Mouse (Mus musculus): ENCODE results near the gene Sgsm2. TPM values are rescaled to one million over a fixed set of nuclear protein-coding genes. Genes with fewer than 3 reads are reported as not detected.
"Not testable (repeated sequence)": the region's sequence is repeated elsewhere in the genome, so short reads cannot be mapped to it uniquely, and the experiment has no call there.

The Sgsm2 gene
- total RNA-seq, 4 experiments from 2014 or later: 79.3 to 105 (median 92.2) TPM

DNA sequence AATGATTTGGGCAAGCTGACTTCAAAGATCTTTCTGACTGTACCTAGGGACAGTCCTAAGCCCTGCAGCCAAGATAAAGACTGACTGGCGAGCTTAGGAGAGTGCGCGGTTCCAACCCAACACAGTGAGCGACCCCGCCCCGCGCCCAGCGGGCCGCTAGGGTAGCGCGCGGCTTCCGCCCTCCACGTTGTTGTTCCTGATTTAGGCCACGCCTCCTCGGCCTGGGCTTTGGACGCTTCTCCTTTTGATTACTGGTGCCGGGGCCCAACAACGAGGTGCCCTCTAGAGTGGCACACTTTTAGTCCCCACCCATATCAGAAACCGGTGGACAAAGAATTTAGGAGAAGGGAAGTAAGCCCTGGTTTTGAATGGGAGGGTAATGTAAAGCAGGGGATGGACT is 67.0 kb downstream of the Sgsm2 start:
- peak in 1 of 2 experiments; percentile 67 for DNase-seq (ENCODE audit: low spot score in 2 of 2)

DNA sequence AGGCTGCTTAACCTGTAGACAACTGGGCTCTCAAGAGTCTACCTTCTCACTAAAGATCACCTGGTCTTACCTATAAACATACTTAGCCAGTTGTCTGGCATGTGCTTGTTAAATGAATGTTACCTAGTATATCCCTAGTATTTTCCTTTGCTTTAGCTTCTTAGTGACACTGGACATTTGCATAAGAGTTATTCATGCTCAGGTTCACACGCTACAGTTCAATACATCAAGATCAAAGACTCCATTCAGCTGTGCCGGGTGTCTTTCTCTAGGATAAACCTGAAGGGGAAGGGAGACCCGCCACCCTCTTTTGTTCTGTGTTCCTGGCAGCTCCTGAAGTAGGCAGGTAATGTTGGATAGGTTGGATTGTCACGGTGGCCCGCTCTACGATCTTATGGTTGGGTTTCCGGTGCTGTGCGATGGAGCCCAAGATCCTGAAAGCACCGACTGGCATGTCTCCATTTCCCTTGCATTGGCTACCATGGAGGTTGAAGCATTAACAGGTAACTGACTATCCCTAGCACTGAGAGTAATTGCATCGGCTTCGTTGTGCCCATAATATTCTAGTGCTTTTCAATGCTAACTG is 67.8 kb downstream of the Sgsm2 start:
- DNase-seq (ENCODE audit: low spot score in 2 of 2): no peak

DNA sequence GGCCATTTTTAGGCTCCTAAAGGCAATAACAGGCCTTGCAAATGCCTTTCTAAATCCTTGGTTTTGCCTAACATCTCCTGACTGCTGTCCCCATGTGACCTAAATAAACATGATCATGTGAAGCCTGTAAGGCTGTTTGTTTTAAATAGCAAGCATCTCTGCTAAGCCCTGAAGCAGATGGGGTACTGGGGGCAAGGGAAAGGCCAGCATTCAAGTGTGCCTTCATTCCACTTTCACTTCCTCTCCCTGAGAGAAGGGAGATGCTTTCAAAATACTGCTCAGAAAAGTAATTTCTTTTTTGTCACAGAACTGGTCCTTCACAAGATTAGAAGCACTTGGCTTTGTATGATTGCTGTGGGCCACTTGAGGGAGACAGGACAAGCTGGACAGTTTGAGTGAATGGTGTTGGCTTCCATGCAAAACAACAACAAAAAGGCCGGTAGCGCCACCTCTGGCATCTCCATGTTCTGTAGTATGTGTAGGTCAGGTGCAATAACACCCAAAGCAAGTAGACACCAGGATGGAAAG is 68.4 kb downstream of the Sgsm2 start:
- DNase-seq (ENCODE audit: low spot score in 2 of 2): no peak

DNA sequence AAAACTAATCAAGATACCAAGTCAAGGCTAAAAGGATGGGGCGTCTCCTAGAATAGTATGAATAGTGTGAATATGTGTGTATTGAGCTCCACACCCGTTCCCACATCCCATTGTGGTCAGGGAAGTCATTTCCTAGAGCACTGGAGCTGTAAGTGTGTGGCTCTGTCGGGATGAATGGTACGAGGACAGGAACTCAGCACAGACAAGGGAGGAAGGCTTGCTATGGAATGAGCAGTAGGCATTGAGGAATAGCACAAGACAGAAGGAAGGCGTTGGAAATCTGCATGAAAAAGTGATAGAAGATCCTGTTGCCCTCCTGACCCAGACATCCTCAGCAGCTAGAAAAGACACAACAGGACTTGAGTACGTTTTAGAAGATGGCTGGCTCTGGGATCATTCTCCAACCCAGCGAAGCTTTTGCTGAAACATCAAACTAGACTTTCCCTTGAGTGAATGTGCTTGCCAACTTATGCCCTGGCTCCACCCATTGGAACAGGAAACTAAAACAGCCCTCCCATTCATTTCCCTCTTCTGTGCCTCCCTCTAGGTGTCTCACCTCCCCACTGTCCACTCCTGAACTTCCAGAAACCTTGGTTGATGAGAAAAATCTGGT is 69.0 kb downstream of the Sgsm2 start:
- no peak for DNase-seq (ENCODE audit: low spot score in 2 of 2)

DNA sequence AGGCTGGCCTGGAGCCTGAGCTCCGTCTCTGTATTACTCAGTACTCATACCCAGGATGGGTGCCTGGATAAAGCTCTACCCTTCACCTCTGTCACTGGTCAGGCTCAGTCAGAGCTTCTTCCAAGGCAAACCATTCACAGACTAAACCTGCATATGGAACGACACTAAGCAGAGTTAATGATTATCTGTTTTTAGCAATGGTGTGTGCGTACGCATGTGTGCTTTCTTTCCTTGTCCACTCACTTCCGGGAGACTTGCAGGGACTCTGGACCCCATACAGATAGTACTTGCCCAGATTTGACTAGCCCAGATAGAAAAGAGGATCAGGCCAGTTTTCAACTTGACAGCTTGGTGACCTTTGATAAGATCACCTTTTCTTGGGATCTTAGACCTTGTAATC is 70.2 kb downstream of the Sgsm2 start:
- no peak for DNase-seq (ENCODE audit: low spot score in 2 of 2)

DNA sequence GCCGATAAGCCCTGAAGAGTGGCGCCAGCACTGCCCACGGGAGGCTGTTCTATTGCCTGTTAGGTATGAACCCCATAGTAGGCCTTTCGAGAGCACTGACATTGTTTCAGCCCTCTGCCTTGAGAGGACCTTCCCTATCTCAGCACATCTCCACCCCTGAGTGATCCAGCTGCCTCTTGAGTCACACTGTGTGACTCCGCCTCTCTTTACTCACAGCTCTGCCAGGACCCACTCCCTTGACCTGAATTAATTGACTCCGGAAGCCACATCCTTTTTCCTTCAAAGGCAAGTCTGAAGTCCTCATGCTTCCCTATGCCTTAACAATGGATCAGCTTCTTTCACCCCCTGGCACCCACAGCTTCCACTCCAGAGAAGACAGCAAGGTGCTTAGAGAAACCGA is 70.7 kb downstream of the Sgsm2 start:
- no peak for DNase-seq (ENCODE audit: low spot score in 2 of 2)

DNA sequence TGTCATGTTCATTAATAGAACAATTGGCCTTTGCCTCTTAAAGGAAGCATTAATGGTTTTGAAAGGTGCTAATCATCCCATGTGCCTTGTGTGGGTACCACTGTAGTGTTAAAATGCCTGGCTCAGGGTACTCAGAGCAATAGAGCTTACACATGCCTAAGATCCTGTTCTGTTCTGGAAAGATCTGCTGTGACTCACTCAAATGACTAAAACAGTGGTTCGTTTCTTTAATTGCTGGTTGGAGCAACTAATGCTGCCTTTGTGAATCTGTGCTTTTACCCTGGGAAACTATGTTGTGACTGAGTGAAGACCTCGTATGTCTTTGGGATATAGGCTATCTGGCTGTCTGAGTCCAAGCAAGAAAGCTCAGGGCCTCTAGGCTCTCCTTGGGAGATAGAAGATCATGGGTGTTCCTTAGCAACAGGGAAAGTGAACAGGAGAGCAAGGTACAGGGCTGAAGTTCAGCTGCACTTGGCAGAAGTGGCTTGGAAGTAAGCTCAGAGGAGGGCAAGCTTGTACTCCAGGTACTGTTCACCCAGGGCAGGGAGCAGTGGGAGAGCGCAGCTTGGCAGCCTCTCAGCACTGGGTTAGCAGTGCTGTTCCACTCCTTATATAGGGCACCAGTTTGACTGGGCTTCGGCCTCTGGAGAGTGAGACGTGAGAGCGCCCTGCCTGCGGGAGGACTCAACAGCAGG is 74.0 kb downstream of the Sgsm2 start:
- DNase-seq (ENCODE audit: low spot score in 2 of 2): no peak

DNA sequence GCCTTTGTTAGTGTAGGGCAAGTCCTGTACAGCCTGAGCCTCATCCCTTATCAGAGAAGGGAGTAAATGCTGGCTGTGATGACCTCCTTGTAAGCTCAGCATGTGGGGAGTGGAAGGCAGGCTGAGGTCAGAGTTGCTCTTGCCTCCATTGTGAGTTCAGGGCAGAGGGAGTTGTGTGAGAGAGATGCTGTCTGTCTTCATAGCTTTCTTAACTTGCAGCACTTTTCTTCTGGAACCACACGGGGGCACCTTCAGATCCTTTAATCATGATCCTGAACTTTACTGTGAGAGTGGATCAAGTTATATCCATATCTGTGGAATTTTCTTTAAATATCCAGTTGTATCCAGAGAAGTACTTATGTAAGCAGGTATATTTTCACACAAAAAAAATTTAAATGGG is 75.4 kb downstream of the Sgsm2 start:
- peak in 1 of 2 experiments; percentile 23 for DNase-seq (ENCODE audit: low spot score in 2 of 2)

DNA sequence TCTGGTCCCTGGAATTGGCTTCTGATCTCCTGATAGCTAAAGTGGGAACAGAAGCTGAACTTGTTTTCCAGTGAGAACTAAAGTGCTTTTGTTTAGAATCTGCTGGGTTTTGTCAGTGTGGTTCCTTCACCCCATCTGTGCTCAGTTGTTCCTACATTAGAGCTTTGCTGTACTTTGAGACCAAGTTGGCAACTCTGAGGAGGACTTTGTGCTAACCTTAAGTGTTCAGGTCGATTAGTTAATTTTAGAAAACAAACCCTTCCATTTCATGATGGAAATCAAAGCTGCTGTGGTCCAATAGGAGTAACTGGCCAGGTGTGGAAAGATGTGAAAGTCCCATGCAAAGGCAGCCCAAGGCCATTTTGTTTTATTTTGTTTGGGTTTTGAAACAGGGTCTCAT is 75.9 kb downstream of the Sgsm2 start:
- no peak for DNase-seq (ENCODE audit: low spot score in 2 of 2)

DNA sequence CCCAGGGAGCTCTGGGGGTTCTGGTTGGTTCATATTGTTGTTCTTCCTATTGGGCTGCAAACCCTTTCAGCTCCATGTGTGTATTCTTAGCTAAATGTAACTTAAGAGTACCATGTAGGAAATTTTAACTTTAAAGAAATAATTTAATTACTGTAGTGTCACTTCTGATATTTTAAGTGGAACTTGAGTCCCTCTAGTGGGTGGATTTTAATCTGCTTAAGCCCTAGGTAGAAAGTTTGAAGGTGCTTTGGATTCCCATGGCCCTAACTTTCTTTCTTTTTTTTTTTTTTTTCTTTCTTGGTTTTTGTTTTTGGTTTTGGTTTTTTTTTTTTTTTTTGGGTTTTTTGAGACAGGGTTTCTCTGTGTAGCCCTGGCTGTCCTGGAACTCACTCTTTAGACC is 81.1 kb downstream of the Sgsm2 start:
- DNase-seq (ENCODE audit: low spot score in 2 of 2): no peak

DNA sequence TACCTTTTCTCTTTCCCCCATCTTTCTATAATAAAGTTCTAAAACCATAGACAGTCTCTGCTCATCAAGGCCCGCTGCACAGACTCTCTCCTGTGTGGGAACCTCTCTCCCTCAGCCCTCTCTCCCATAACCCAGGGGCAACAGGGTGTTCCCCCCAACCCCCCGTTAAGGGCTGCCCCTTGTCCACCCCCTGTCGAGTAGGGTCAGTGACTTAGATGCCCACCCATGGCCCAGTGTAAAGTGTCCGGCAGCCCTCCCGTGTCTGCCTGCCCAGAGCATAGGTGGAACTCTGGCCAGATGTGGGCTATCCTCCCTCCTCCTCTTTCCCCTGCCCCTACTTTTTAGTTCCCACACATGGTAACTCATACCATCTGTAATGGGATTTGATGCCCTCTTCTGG is 85.3 kb downstream of the Sgsm2 start:
- no peak for DNase-seq (ENCODE audit: low spot score in 2 of 2)

DNA sequence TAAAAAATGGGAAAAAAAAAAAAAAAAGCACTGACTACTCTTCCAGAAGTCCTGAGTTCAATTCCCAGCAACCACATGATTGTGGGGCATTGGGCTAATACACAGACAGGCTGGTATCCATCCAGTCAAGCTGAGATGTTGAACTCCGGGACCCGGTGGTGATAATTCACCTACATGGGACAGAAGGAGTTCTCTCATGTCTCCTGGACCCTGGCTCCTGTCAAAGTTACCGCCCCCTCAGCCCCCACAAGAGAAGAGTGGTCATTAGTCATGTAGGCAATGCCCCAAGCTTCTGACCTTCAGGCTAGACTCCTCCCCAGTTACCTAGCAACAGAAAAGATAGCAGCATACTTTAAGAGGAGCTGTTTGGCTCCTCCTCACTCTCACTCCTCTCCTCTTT is 85.8 kb downstream of the Sgsm2 start:
- DNase-seq (ENCODE audit: low spot score in 2 of 2): not testable (repeated sequence)

DNA sequence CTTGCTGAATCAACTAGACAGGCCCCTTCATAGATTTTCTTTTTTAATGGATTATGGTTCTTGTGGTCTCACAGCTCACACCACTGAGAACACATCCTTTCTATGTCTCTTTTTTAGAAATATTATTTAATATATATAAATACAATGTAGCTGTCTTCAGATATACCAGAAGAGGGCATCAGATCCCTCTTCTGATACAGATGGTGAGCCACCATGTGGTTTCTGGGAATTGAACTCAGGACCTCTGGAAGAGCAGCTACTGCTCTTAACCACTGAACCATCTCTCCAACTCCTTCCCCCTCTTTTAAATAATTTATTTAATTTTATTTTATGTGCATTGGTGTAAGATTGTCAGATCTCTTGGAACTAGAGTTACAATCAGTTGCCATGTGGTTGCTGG is 86.7 kb downstream of the Sgsm2 start:
- DNase-seq (ENCODE audit: low spot score in 2 of 2): no peak

DNA sequence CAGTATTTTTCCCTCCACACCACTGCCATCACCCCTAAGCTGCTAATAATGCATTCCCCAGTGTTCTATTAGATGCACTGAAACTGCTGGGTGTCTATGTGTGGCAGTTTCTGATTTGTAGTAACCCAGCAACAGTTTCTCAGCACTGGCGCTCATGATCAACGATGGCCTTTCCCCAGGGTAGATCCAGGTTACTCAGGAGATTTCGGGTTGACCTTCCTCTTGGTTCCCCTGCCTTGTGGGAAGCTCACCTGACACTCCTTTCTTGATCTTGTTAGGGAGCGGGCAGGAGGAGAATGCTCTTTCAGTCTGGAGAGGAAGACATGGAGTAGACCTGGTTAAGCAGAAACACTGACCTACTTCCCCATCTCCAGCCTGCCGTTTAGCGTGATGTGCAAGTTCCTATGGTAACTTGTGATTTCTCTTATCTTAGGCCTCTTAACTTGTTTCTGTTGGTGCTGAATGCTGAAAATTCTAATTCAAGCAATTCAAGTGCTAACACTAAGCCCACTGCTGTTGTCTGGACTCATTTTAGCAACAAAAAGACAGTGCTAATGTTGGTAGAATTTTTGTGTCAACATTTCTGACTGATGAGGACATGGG is 88.5 kb downstream of the Sgsm2 start:
- no peak for DNase-seq (ENCODE audit: low spot score in 2 of 2)

DNA sequence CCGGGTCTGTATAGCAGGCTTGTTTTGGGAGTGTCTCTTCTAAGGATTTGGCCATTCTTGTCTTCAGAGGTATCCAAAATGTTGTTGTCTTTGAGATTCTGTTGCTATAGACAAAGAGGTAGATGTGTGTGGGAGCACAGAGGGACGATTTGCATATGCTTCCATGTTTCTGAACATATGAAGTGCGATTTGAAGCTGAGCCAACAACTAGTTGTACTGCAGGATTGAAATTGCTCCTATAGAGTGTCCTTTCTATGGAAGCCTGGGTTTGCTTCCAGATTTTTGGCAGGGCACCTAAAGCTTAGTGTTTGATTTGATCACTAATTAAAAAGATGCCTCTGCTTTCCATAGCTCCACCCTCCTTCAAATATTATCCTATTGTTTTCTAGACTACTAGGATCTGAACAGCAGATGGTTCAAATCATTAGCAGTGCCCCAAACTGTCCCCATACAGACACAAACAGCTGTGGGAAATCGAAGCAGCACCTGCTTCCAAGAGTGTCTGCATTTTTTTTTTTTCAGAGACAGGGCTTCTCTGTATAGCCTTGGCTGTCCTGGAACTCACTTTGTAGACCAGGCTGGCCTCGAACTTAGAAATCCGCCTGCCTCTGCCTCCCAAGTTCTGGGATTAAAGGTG is 89.5 kb downstream of the Sgsm2 start:
- DNase-seq (ENCODE audit: low spot score in 2 of 2): no peak

DNA sequence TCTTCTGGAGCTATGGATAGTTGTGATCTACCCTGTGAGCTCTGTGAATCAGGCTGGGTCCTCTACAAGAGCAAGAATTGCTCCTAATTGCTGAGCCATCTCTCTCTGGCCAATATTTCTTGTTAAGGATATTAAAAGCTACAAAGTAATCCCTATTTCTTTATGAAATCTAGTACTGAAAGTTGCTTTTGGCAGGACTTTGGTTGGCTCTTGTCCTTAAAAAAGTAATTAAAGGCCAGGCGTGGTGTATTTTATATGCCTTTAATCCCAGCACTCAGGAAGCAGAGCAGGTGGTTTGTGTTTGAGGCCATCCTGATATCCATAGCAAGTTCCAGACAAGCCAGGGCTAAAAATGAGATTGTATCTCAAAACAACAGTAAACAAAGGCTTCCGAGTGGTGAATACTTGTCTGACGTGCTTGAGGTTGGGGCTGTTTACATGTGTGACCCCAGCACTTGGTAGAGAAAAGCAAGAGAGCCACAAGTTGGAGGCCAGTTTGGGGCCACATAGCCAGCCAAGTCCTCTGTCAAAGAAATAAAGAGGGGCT is 92.7 kb downstream of the Sgsm2 start:
- no peak for DNase-seq (ENCODE audit: low spot score in 2 of 2)

DNA sequence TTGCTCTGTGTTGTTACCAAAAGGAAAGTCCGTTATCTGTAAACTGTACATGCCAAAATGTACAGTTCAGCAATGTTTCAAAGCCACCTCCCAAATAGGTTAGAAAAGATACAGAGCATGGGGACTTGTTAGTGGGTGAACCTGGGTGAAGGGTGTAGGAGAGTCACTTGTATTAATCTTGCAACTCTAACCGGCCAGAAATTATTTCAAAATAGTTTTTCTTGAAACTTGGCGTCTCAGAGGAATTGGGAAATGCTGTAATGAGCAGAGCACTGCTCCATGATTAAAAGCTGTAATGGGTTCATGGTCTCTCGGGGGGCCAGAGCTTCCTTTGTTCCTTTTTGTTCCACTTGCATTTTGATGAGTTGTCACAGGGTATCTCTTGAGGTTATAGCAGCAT is 96.2 kb downstream of the Sgsm2 start:
- DNase-seq (ENCODE audit: low spot score in 2 of 2): no peak

Data from layer of hippocampus, adult 8-10 months (tissue).